Mouse (Mus musculus): Measurements from ENCODE around the gene Khdc3. TPM values are rescaled to one million over a fixed set of nuclear protein-coding genes. Genes with fewer than 3 reads are reported as not detected.

The Khdc3 gene
- polyA plus RNA-seq (2017; shearing (Covaris generic)), result not detected

GRCm38 (mm10) chr9:73101536-73101935 is at the start of gene Khdc3:
Gene Khdc3, plus strand, starts transcription at chr9:73101836.

GRCm38 (mm10) chr9:73102181-73102580 is 545 bp downstream of the Khdc3 start, which contains the start of gene Gm20509:
Gene Gm20509, plus strand, starts transcription at chr9:73102470.

GRCm38 (mm10) chr9:73112919-73113906 is 11.6 kb downstream of the Khdc3 start, which contains the start of gene Rsl24d1:
Gene Rsl24d1, plus strand, starts transcription at chr9:73113426.

Other genes starting within 250 kb of the Khdc3 start
- gene Pygo1, start 176.2 kb upstream of the Khdc3 start, polyA plus RNA-seq (2017; shearing (Covaris generic)), result not detected
- 1.5 TPM for gene Dyx1c1, start 143.1 kb upstream of the Khdc3 start, polyA plus RNA-seq (2017; shearing (Covaris generic))
- not detected for gene Gm44503, start 143.0 kb upstream of the Khdc3 start, polyA plus RNA-seq (2017; shearing (Covaris generic))
- 3.2 TPM for gene Ccpg1os, start 116.5 kb upstream of the Khdc3 start, polyA plus RNA-seq (2017; shearing (Covaris generic))
- gene Ccpg1, start 116.4 kb upstream of the Khdc3 start, polyA plus RNA-seq (2017; shearing (Covaris generic)), result 105 TPM
- gene Pigb, start 61.5 kb upstream of the Khdc3 start, polyA plus RNA-seq (2017; shearing (Covaris generic)), result 17.5 TPM
- 51.1 TPM for gene Rab27a, start 57.0 kb upstream of the Khdc3 start, polyA plus RNA-seq (2017; shearing (Covaris generic))
- not detected for gene Gm20509, start 634 bp downstream of the Khdc3 start, polyA plus RNA-seq (2017; shearing (Covaris generic))
- gene Rsl24d1, start 11.6 kb downstream of the Khdc3 start, polyA plus RNA-seq (2017; shearing (Covaris generic)), result 51.0 TPM